Mouse (Mus musculus): ENCODE measurements at regions not wholly inside any gene's neighbourhood (a gene's known extent, or its start where the extent isn't known, plus 50 kb on each side); places are given as distances from the start of the nearest gene placed in this dataset.

- TF ChIP-seq CTCF (conservative IDR thresholded peaks at IDR 0.05; ENCODE audit: low read length) (no peak), POU5F1 (IDR thresholded peaks at IDR 0.05; ENCODE audit: borderline replicate concordance, low read length) (no peak)
These were observed 1198.7 kb downstream of the Slc22a22 start for GRCm38 (mm10) chr15:56278622-56279301.
